Mouse (Mus musculus): ENCODE results near the gene Clock. TPM values are rescaled to one million over a fixed set of nuclear protein-coding genes. Genes with fewer than 3 reads are reported as not detected.

Clock gene
- 10.4 and 11.4 TPM in 2 replicates for polyA plus RNA-seq (2016; fragmentation: Nextera tagmentation; extraction: Ambion mirVana)

- Histone ChIP-seq H3K4me3 (peak within 1 kb of the TSS; percentile 99), H3K27ac (peak within 1 kb of the TSS; percentile 98), H3K36me3 (no peaks in the 10 kb centered on the region), H3K9me3 (no peaks in the 10 kb centered on the region), H3K27me3 (ENCODE audit: insufficient read depth, poor library complexity, severe bottlenecking) (no peaks in the 10 kb centered on the region), H3K4me1 (replicated peaks) (peaks cover 30% of the 10 kb centered on the region)
- DNase-seq (ENCODE audit: low spot score), result peak; percentile 89
- WGBS, result under 1% methylated on average over 101 of the region's 104 CpGs
Measured at GRCm38 (mm10) chr5:76304452-76305341, at the start of gene Clock. Gene Clock, minus strand, starts transcription at chr5:76304792.

GRCm38 (mm10) chr5:76351953-76352611, 47.5 kb upstream of the Clock start:
- no peak overlapping the region for H3K4me3 ChIP-seq
- H3K9me3 ChIP-seq, result no peaks in the 10 kb centered on the region
- 50% methylated on average over 7 of the region's 7 CpGs for WGBS
- H3K4me1 ChIP-seq (replicated peaks), result no peaks in the 10 kb centered on the region
- no peaks in the 10 kb centered on the region for H3K36me3 ChIP-seq
- H3K27me3 ChIP-seq (ENCODE audit: insufficient read depth, poor library complexity, severe bottlenecking), result no peaks in the 10 kb centered on the region
- H3K27ac ChIP-seq, result no peak overlapping the region
- no peak for DNase-seq (ENCODE audit: low spot score)

- no peak overlapping the region for H3K4me3 ChIP-seq
- WGBS, result 85% methylated on average over 5 of the region's 5 CpGs
- no peaks in the 10 kb centered on the region for H3K27me3 ChIP-seq (ENCODE audit: insufficient read depth, poor library complexity, severe bottlenecking)
- H3K4me1 ChIP-seq (replicated peaks), result no peaks in the 10 kb centered on the region
- no peaks in the 10 kb centered on the region for H3K36me3 ChIP-seq
- H3K27ac ChIP-seq, result no peak overlapping the region
- DNase-seq (ENCODE audit: low spot score), result no peak
- H3K9me3 ChIP-seq, result no peaks in the 10 kb centered on the region
Measured at GRCm38 (mm10) chr5:76351537-76351936, 46.9 kb upstream of the Clock start.

- Histone ChIP-seq H3K4me3 (no peak overlapping the region), H3K4me1 (replicated peaks) (no peaks in the 10 kb centered on the region)
- WGBS, result 74% methylated on average over 2 of the region's 2 CpGs
Measured at GRCm38 (mm10) chr5:76346137-76346536, 41.5 kb upstream of the Clock start.

GRCm38 (mm10) chr5:76340931-76341330, 36.3 kb upstream of the Clock start:
- 75% methylated on average over 2 of the region's 2 CpGs for WGBS

More at GRCm38 (mm10) chr5:76346137-76346536, 41.5 kb upstream of the Clock start:
- Histone ChIP-seq H3K36me3 (no peaks in the 10 kb centered on the region), H3K9me3 (no peaks in the 10 kb centered on the region), H3K27me3 (ENCODE audit: insufficient read depth, poor library complexity, severe bottlenecking) (no peaks in the 10 kb centered on the region), H3K27ac (no peak overlapping the region)
- no peak for DNase-seq (ENCODE audit: low spot score)

GRCm38 (mm10) chr5:76337100-76337499, 32.5 kb upstream of the Clock start:
- no peak for DNase-seq (ENCODE audit: low spot score)
- 85% methylated on average over 8 of the region's 8 CpGs for WGBS
- Histone ChIP-seq H3K4me1 (replicated peaks) (no peaks in the 10 kb centered on the region), H3K36me3 (no peaks in the 10 kb centered on the region), H3K9me3 (no peaks in the 10 kb centered on the region), H3K27me3 (ENCODE audit: insufficient read depth, poor library complexity, severe bottlenecking) (no peaks in the 10 kb centered on the region), H3K27ac (no peak overlapping the region), H3K4me3 (no peak overlapping the region)

More at GRCm38 (mm10) chr5:76340931-76341330, 36.3 kb upstream of the Clock start:
- Histone ChIP-seq H3K9me3 (no peaks in the 10 kb centered on the region), H3K4me1 (replicated peaks) (no peaks in the 10 kb centered on the region), H3K4me3 (no peak overlapping the region), H3K36me3 (no peaks in the 10 kb centered on the region), H3K27ac (no peak overlapping the region), H3K27me3 (ENCODE audit: insufficient read depth, poor library complexity, severe bottlenecking) (no peaks in the 10 kb centered on the region)
- DNase-seq (ENCODE audit: low spot score), result no peak

GRCm38 (mm10) chr5:76333833-76334232, 29.2 kb upstream of the Clock start:
- Histone ChIP-seq H3K36me3 (no peaks in the 10 kb centered on the region), H3K4me1 (replicated peaks) (no peaks in the 10 kb centered on the region), H3K4me3 (no peak overlapping the region), H3K9me3 (no peaks in the 10 kb centered on the region), H3K27me3 (ENCODE audit: insufficient read depth, poor library complexity, severe bottlenecking) (no peaks in the 10 kb centered on the region), H3K27ac (no peak overlapping the region)
- 77% methylated on average over 4 of the region's 4 CpGs for WGBS
- no peak for DNase-seq (ENCODE audit: low spot score)

GRCm38 (mm10) chr5:76330953-76331352, 26.4 kb upstream of the Clock start, which contains the start of gene Pdcl2:
Gene Pdcl2, minus strand, starts transcription at chr5:76331156.
- Histone ChIP-seq H3K4me3 (no peak within 1 kb of the TSS), H3K27me3 (ENCODE audit: insufficient read depth, poor library complexity, severe bottlenecking) (no peaks in the 10 kb centered on the region), H3K9me3 (no peaks in the 10 kb centered on the region), H3K4me1 (replicated peaks) (no peaks in the 10 kb centered on the region), H3K27ac (no peak within 1 kb of the TSS), H3K36me3 (no peaks in the 10 kb centered on the region)
- 92% methylated on average over 7 of the region's 7 CpGs for WGBS
- no peak for DNase-seq (ENCODE audit: low spot score)

- Histone ChIP-seq H3K36me3 (no peaks in the 10 kb centered on the region), H3K4me1 (replicated peaks) (0 out of 2 replicates have a peak, but pooled peaks cover 3% of the 10 kb centered on the region), H3K4me3 (no peak overlapping the region), H3K27ac (no peak overlapping the region), H3K27me3 (ENCODE audit: insufficient read depth, poor library complexity, severe bottlenecking) (no peaks in the 10 kb centered on the region), H3K9me3 (no peaks in the 10 kb centered on the region)
- WGBS, result 87% methylated on average over 2 of the region's 2 CpGs
- no peak for DNase-seq (ENCODE audit: low spot score)
Measured at GRCm38 (mm10) chr5:76327296-76327695, 22.7 kb upstream of the Clock start.

- Histone ChIP-seq H3K27ac (no peak overlapping the region), H3K9me3 (no peaks in the 10 kb centered on the region), H3K36me3 (no peaks in the 10 kb centered on the region), H3K27me3 (ENCODE audit: insufficient read depth, poor library complexity, severe bottlenecking) (no peaks in the 10 kb centered on the region), H3K4me1 (replicated peaks) (peaks cover 17% of the 10 kb centered on the region), H3K4me3 (no peak overlapping the region)
- WGBS, result 91% methylated on average over 4 of the region's 4 CpGs
- no peak for DNase-seq (ENCODE audit: low spot score)
Measured at GRCm38 (mm10) chr5:76325113-76325512, 20.5 kb upstream of the Clock start.

GRCm38 (mm10) chr5:76321249-76322196, 16.9 kb upstream of the Clock start:
- 0 out of 2 replicates have a peak overlapping the region, but pooled peaks have one; percentile 13 for H3K4me3 ChIP-seq
- WGBS, result 21% methylated on average over 11 of the region's 11 CpGs
- peak; percentile 25 for DNase-seq (ENCODE audit: low spot score)
- H3K36me3 ChIP-seq, result no peaks in the 10 kb centered on the region
- no peaks in the 10 kb centered on the region for H3K27me3 ChIP-seq (ENCODE audit: insufficient read depth, poor library complexity, severe bottlenecking)
- H3K4me1 ChIP-seq (replicated peaks), result peaks cover 17% of the 10 kb centered on the region
- no peak overlapping the region; the same call in 1 of the 2 replicates for H3K27ac ChIP-seq
- no peaks in the 10 kb centered on the region for H3K9me3 ChIP-seq

GRCm38 (mm10) chr5:76308206-76308605, 3.6 kb upstream of the Clock start:
- Histone ChIP-seq H3K4me3 (no peak overlapping the region), H3K36me3 (no peaks in the 10 kb centered on the region), H3K27me3 (ENCODE audit: insufficient read depth, poor library complexity, severe bottlenecking) (no peaks in the 10 kb centered on the region), H3K4me1 (replicated peaks) (peaks cover 19% of the 10 kb centered on the region), H3K27ac (no peak overlapping the region), H3K9me3 (no peaks in the 10 kb centered on the region)
- 81% methylated on average over 2 of the region's 2 CpGs for WGBS
- DNase-seq (ENCODE audit: low spot score), result no peak

All from hindbrain, embryonic 10.5 days (tissue).